Mouse (Mus musculus) CH12.LX (cell line): ENCODE results near the gene Slc7a11. TPM values are rescaled to one million over a fixed set of nuclear protein-coding genes. Genes with fewer than 3 reads are reported as not detected.

Experiments used
- DNase-seq: peaks from one replicate; pipeline ENCODE4 v3.0.0-alpha.2; 2013; ENCODE audit errors: extremely low read depth
- H3K27ac ChIP-seq: 2 replicates; pipeline ENCODE4 v1.5.1; 2012; ENCODE audit warnings: low read depth, mild to moderate bottlenecking, control low read depth, moderate library complexity; ENCODE audit not compliant: insufficient read depth
- H3K27me3 ChIP-seq: replicated peaks from 2 replicates; pipeline ENCODE3; 2012; ENCODE audit warnings: inconsistent platforms
- H3K36me3 ChIP-seq, 2 experiments: replicated peaks in 1 of 2; 2 replicates each; pipeline versions ENCODE3 to v1.6.1; 2012; ENCODE audit warnings: inconsistent platforms in 1 of 2, low read length in 1 of 2, mild to moderate bottlenecking in 1 of 2, mixed read lengths in 1 of 2, moderate library complexity in 1 of 2; ENCODE audit not compliant: control insufficient read depth in 1 of 2, insufficient read depth in 1 of 2
- H3K4me1 ChIP-seq, 2 experiments: 2 replicates each; pipeline ENCODE4 v1.6.1; 2012; ENCODE audit warnings: inconsistent platforms in 1 of 2, moderate library complexity in 1 of 2; ENCODE audit not compliant: insufficient read depth in 2 of 2, control insufficient read depth in 1 of 2
- H3K4me2 ChIP-seq: 2 replicates; pipeline ENCODE4 v1.6.1; 2012; ENCODE audit warnings: low read depth, mild to moderate bottlenecking, control low read depth; ENCODE audit not compliant: poor library complexity, insufficient read depth, severe bottlenecking
- H3K4me3 ChIP-seq, 3 experiments: fragments of 150-350 bp in 1 of 3; sonication (generic) in 1 of 3; replicated peaks in 1 of 3; 2 replicates each; pipeline versions ENCODE3 to v1.5.1; 2011 to 2012; ENCODE audit warnings: low read depth in 2 of 3, low read length in 2 of 3, mild to moderate bottlenecking in 2 of 3, moderate library complexity in 2 of 3, control low read depth in 1 of 3, improper control_type of control experiment in 1 of 3, inconsistent platforms in 1 of 3, mixed read lengths in 1 of 3; ENCODE audit not compliant: poor library complexity in 1 of 3
- H3K79me2 ChIP-seq: replicated peaks from 2 replicates; pipeline ENCODE4 v1.6.1; 2012; ENCODE audit warnings: mild to moderate bottlenecking, moderate library complexity; ENCODE audit not compliant: control insufficient read depth, poor library complexity, insufficient read depth, severe bottlenecking; ENCODE audit errors: extremely low read depth
- H3K9ac ChIP-seq: 2 replicates; pipeline ENCODE4 v1.6.1; 2012; ENCODE audit warnings: low read depth, mild to moderate bottlenecking, control low read depth, moderate library complexity; ENCODE audit not compliant: insufficient read depth
- H3K9me3 ChIP-seq: replicated peaks from 2 replicates; pipeline ENCODE3; 2012; ENCODE audit warnings: low read length, inconsistent platforms, mixed read lengths
- CHD1 ChIP-seq: IDR thresholded peaks from 2 replicates; pipeline ENCODE4 v1.6.1; 2012; ENCODE audit warnings: low read depth, low read length, improper control_type of control experiment, inconsistent platforms
- CHD2 ChIP-seq: IDR thresholded peaks from 2 replicates; pipeline ENCODE4 v1.6.1; 2011; ENCODE audit warnings: low read length, improper control_type of control experiment
- CTCF ChIP-seq, 2 experiments: IDR thresholded peaks in 1 of 2; conservative IDR thresholded peaks in 1 of 2; 2 replicates each; pipeline ENCODE4 v1.5.1; 2011 to 2012; ENCODE audit warnings: low read depth in 2 of 2, low read length in 2 of 2, improper control_type of control experiment in 1 of 2, inconsistent platforms in 1 of 2, mild to moderate bottlenecking in 1 of 2, moderate library complexity in 1 of 2
- E2F4 ChIP-seq: IDR thresholded peaks from 2 replicates; pipeline ENCODE4 v1.6.1; 2011; ENCODE audit warnings: low read depth, low read length, improper control_type of control experiment; ENCODE audit not compliant: insufficient replicate concordance
- ETS1 ChIP-seq: conservative IDR thresholded peaks from 2 replicates; pipeline ENCODE4 v1.6.1; 2012; ENCODE audit warnings: low read depth, mild to moderate bottlenecking, inconsistent platforms, low read length, improper control_type of control experiment, moderate library complexity
- GABPA ChIP-seq: IDR thresholded peaks from 2 replicates; pipeline ENCODE4 v1.6.1; 2012; ENCODE audit warnings: low read depth, low read length, improper control_type of control experiment, inconsistent platforms; ENCODE audit not compliant: insufficient replicate concordance
- IRF4 ChIP-seq: IDR thresholded peaks from 2 replicates; pipeline ENCODE4 v1.6.1; 2014; ENCODE audit warnings: low read depth, mild to moderate bottlenecking, inconsistent platforms, low read length, improper control_type of control experiment
- JUN ChIP-seq: IDR thresholded peaks from 2 replicates; pipeline ENCODE4 v1.6.1; 2011; ENCODE audit warnings: low read depth, mild to moderate bottlenecking, low read length, improper control_type of control experiment, moderate library complexity; ENCODE audit not compliant: insufficient read depth
- MEF2A ChIP-seq: IDR thresholded peaks from 2 replicates; pipeline ENCODE4 v1.6.1; 2014; ENCODE audit warnings: low read depth, mild to moderate bottlenecking, inconsistent platforms, low read length, improper control_type of control experiment, borderline replicate concordance
- MYC ChIP-seq: IDR thresholded peaks from 2 replicates; pipeline ENCODE4 v1.6.1; 2011; ENCODE audit warnings: low read depth, mild to moderate bottlenecking, improper control_type of control experiment, low read length
- NELFE ChIP-seq: IDR thresholded peaks from 2 replicates; pipeline ENCODE4 v1.6.1; 2011; ENCODE audit warnings: low read depth, low read length, improper control_type of control experiment
- NRF1 ChIP-seq: IDR thresholded peaks from 2 replicates; pipeline ENCODE4 v1.6.1; 2014; ENCODE audit warnings: low read depth, mild to moderate bottlenecking, inconsistent platforms, low read length, improper control_type of control experiment, moderate library complexity
- POLR2A ChIP-seq: IDR thresholded peaks from 2 replicates; pipeline ENCODE4 v1.6.1; 2011; ENCODE audit warnings: low read depth, mild to moderate bottlenecking, improper control_type of control experiment, low read length
- RAD21 ChIP-seq: IDR thresholded peaks from 2 replicates; pipeline ENCODE4 v1.6.1; 2011; ENCODE audit warnings: low read depth, mild to moderate bottlenecking, low read length, improper control_type of control experiment, moderate library complexity
- RCOR1 ChIP-seq: conservative IDR thresholded peaks from 2 replicates; pipeline ENCODE4 v1.6.1; 2012; ENCODE audit warnings: low read depth, mild to moderate bottlenecking, inconsistent platforms, low read length, improper control_type of control experiment
- TCF12 ChIP-seq: IDR thresholded peaks from 2 replicates; pipeline ENCODE4 v1.6.1; 2014; ENCODE audit warnings: low read depth, mild to moderate bottlenecking, inconsistent platforms, low read length, improper control_type of control experiment
- USF1 ChIP-seq: IDR thresholded peaks from 2 replicates; pipeline ENCODE4 v1.6.1; 2014; ENCODE audit warnings: low read depth, mild to moderate bottlenecking, inconsistent platforms, low read length, improper control_type of control experiment
- ZC3H11A ChIP-seq: IDR thresholded peaks from 2 replicates; pipeline ENCODE4 v1.6.1; 2012; ENCODE audit warnings: low read depth, mild to moderate bottlenecking, inconsistent platforms, low read length, improper control_type of control experiment
- ZMIZ1 ChIP-seq: IDR thresholded peaks from 2 replicates; pipeline ENCODE4 v1.6.1; 2012; ENCODE audit warnings: low read depth, mild to moderate bottlenecking, inconsistent platforms, low read length, improper control_type of control experiment
- dilution Hi-C: fragments of 300-500 bp; cut with MboI; formaldehyde crosslinking; loops from 2 replicates; pipeline ENCODE4 v1.14.3; 2020; ENCODE audit warnings: low sequenced_read_pairs; ENCODE audit not compliant: extremely low pct_unique_long_range_greater_than_20kb, extremely low pct_ligation_motif_present
- in situ Hi-C: fragments of 300-500 bp; cut with MboI; formaldehyde crosslinking; loops from 3 replicates; pipeline ENCODE4 v1.14.3; 2019; ENCODE audit warnings: low sequenced_read_pairs, low pct_ligation_motif_present, low pct_unique_long_range_greater_than_20kb, mixed read lengths
- polyA plus RNA-seq: library from polyadenylated mRNA; unstranded; fragments of >175 nt; gene quantifications from 2 replicates; pipeline ENCODE4 v1.2.1, GENCODE M21; 2012; ENCODE audit warnings: low read depth; ENCODE audit not compliant: insufficient read length
- total RNA-seq, 2 experiments: library from RNA; depleted of rRNA; stranded (reverse); fragments of 300-350 nt in 1 of 2; fragments of >200 nt in 1 of 2; gene quantifications; 2 replicates each; pipeline ENCODE4 v1.2.3; 2012 to 2014

Gene Slc7a11
- total and polyA plus RNA-seq, 3 experiments: 0.13 to 0.37 TPM; not detected in 1

DNA sequence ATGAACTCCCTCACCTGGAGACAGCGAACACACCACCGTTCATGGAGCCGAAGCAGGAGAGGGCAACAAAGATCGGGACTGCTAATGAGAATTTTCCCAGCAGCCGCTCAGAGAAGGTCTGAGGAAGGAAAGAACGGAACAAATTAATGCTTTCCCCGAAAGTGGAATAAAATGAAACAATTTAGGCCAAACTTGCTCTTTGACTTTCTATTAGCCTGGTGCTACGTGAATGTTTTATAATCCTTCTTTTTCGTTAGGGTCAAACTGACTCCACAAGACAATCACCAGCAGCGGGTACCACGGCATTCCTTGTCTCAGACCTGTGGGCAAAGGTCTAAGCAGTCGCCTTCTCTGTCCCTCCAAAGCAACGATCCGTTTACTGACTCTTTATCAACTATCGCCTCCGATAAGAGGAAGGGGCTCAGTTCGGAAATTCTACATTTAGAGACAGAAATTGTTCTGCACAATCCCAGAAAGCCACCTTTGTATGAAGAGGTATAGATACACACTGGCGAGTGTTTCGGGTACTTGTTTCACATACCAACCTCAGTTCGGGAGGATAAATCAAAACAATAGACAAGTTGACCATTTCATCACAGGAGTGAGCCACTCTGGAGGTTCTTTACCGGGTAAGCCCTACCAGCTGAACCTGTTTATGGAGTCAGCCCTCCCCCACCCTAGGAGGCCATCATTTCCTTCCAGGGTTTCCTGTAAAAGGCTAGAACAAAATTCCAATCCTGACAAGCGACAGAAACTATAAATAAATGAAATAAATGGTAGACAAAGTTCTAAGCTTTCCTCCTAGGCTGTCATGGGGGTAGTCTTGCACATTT is 61.3 kb downstream of the Slc7a11 start:
- H3K9me3 ChIP-seq: peaks cover 61% of the 10 kb centered on the region
- in situ Hi-C loops (no loop called here), dilution Hi-C loops (no loop called here)
- no peaks in the 10 kb centered on the region for H3K36me3 ChIP-seq
- no peak overlapping the region for H3K4me2 ChIP-seq
- no peak overlapping the region for H3K27ac ChIP-seq
- no peaks in the 10 kb centered on the region for H3K27me3 ChIP-seq
- no peak for DNase-seq
- H3K4me1 ChIP-seq: no peaks in the 10 kb centered on the region
- TF ChIP-seq NRF1 (no peak), JUN (no peak), ZMIZ1 (no peak), GABPA (no peak), RAD21 (no peak), TCF12 (no peak), POLR2A (no peak), MYC (no peak), ETS1 (no peak), E2F4 (no peak), USF1 (no peak), RCOR1 (no peak), ZC3H11A (no peak), CHD1 (no peak), MEF2A (no peak), NELFE (no peak), IRF4 (no peak)
- H3K9ac ChIP-seq: no peak overlapping the region
- H3K79me2 ChIP-seq: no peaks in the 10 kb centered on the region
- H3K4me3 ChIP-seq: no peak overlapping the region

DNA sequence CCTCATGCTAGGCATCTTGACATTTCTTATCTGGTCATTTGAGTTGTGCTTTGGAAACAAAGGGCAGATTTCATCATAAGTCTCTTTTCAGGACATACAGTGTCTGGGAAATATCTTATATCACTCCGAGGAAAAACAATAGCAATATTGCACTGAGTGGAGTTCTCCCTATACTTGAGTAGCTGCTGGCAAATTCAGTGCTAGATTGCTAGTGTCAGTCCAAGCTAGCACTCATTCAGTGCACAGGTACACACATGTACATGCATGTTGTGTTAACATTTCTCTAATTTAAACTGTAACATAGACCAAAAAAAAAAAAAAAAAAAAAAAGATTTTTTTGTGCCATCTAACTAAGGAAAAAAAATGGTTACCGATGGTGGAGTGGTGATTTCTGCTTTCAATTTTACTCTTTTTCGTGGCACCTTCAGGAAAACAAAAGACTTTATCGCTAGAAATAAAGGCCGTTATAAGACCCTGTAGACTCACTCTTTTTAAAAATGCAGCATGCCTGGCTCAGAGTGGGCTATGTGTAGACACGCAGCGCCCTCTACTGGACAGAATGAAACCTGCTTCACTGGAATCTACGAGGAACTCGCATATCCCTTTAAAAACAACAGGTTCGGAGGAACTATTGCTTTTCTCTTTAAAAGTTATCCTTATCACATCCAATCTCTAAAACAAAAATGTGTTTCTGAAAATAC is 62.1 kb downstream of the Slc7a11 start:
- TF ChIP-seq CHD2 (no peak), RAD21 (peak; percentile 17), CTCF (conservative IDR thresholded peaks at IDR 0.05 in 1 of 2, IDR thresholded peaks at IDR 0.05 in 1 of 2; ENCODE audit: low read depth in 2 of 2, low read length in 2 of 2) (peak in 1 of 2 experiments; percentile 27; a peak in 2 of 4 replicates), MEF2A (no peak)
- no peak overlapping the region for H3K4me3 ChIP-seq
- H3K79me2 ChIP-seq: no peaks in the 10 kb centered on the region
- no peak for DNase-seq
- no peaks in the 10 kb centered on the region for H3K4me1 ChIP-seq
- no peaks in the 10 kb centered on the region for H3K27me3 ChIP-seq
- H3K9me3 ChIP-seq: peaks cover 63% of the 10 kb centered on the region
- H3K4me2 ChIP-seq: no peak overlapping the region
- in situ Hi-C loops (no loop called here), dilution Hi-C loops (no loop called here)
- no peaks in the 10 kb centered on the region for H3K36me3 ChIP-seq
- no peak overlapping the region for H3K9ac ChIP-seq
- H3K27ac ChIP-seq: no peak overlapping the region
